Mouse (Mus musculus) liver, embryonic 14.5 days (tissue): Measurements from ENCODE around the gene Fhit. TPM values are rescaled to one million over a fixed set of nuclear protein-coding genes. Genes with fewer than 3 reads are reported as not detected.

Source experiments
- ATAC-seq: fragments of 200-750 bp; cut with Nextera tagmentation; 2 replicates; pipeline ENCODE4 v1.8.0; 2017; ENCODE audit warnings: moderate number of reproducible peaks, mild to moderate bottlenecking, moderate library complexity; ENCODE audit not compliant: insufficient read depth
- DNase-seq, 3 experiments: peaks; one replicate each; pipeline ENCODE4 v3.0.0-alpha.2; 2012 to 2013; ENCODE audit warnings: low read depth in 3 of 3, low spot score in 3 of 3
- H3K27ac ChIP-seq: fragments of 300-500 bp; sonication (generic); 2 replicates; pipeline ENCODE4 v1.5.1; 2014; ENCODE audit warnings: moderate library complexity, mild to moderate bottlenecking, control low read depth, inconsistent platforms
- H3K27me3 ChIP-seq: fragments of 300-500 bp; sonication (generic); 2 replicates; pipeline ENCODE4 v1.6.1; 2014; ENCODE audit warnings: mild to moderate bottlenecking, low read length, moderate library complexity; ENCODE audit not compliant: control insufficient read depth, insufficient read depth
- H3K36me3 ChIP-seq: fragments of 300-500 bp; sonication (generic); replicated peaks from 2 replicates; pipeline ENCODE4 v1.6.1; 2014; ENCODE audit warnings: low read depth; ENCODE audit not compliant: control insufficient read depth, insufficient read depth
- H3K4me1 ChIP-seq, 2 experiments: fragments of 200-500 bp in 1 of 2; fragments of 300-500 bp in 1 of 2; sonication (generic) in 1 of 2; replicated peaks; 2 replicates each; pipeline ENCODE4 v1.6.1; 2012 to 2014; ENCODE audit warnings: antibody characterized with exemption in 1 of 2, inconsistent platforms in 1 of 2, low read length in 1 of 2; ENCODE audit not compliant: control insufficient read depth in 2 of 2, insufficient read depth in 2 of 2
- H3K4me2 ChIP-seq: fragments of 300-500 bp; sonication (generic); 2 replicates; pipeline ENCODE4 v1.6.1; 2014; ENCODE audit warnings: low read depth, mild to moderate bottlenecking, control low read depth, moderate library complexity
- H3K4me3 ChIP-seq, 2 experiments: fragments of 200-500 bp in 1 of 2; fragments of 300-500 bp in 1 of 2; sonication (generic) in 1 of 2; 2 replicates each; pipeline ENCODE4 v1.5.1; 2012 to 2014; ENCODE audit warnings: low read depth in 2 of 2, low read length in 2 of 2, mild to moderate bottlenecking in 2 of 2, control low read depth in 1 of 2, inconsistent platforms in 1 of 2, moderate library complexity in 1 of 2; ENCODE audit not compliant: insufficient read depth in 1 of 2
- H3K9ac ChIP-seq: fragments of 300-500 bp; sonication (generic); replicated peaks from 2 replicates; pipeline ENCODE4 v1.6.1; 2014; ENCODE audit warnings: mild to moderate bottlenecking, control low read depth, moderate library complexity
- H3K9me3 ChIP-seq: fragments of 300-500 bp; sonication (generic); 2 replicates; pipeline ENCODE4 v1.6.1; 2016; ENCODE audit warnings: low read length, mixed read lengths; ENCODE audit not compliant: control insufficient read depth
- CTCF ChIP-seq: IDR thresholded peaks from 2 replicates; pipeline ENCODE4 v1.5.1; 2016; ENCODE audit warnings: antibody characterized with exemption, low read depth, control low read depth
- EP300 ChIP-seq: IDR thresholded peaks from 2 replicates; pipeline ENCODE4 v1.6.1; 2016; ENCODE audit warnings: antibody characterized with exemption, low read depth
- WGBS: fragments of 180-500 bp; shearing (Covaris S2); extraction: QIAGEN DNeasy Blood & Tissue Kit; methylation state at CpG from one replicate; pipeline ENCODE4 v1.1.7; 2014; ENCODE audit not compliant: insufficient replicate concordance; 5-methylcytosine and 5-hydroxymethylcytosine counted together
- polyA plus RNA-seq, 2 experiments: library from polyadenylated mRNA; depleted of rRNA in 1 of 2; stranded (reverse) in 1 of 2; unstranded in 1 of 2; fragments of >200 nt; fragmentation: Nextera tagmentation in 1 of 2; extraction: Ambion mirVana in 1 of 2; gene quantifications; 2 replicates each; pipeline versions ENCODE4 v1.2.1 to v1.2.3; 2012 to 2014

Gene Fhit
- polyA plus RNA-seq, 2 experiments, result 1.4 to 1.9 TPM

- H3K27ac ChIP-seq, result no peak overlapping the region
- H3K4me2 ChIP-seq, result no peak overlapping the region
- no peaks in the 10 kb centered on the region for H3K36me3 ChIP-seq
- H3K4me3 ChIP-seq, result no peak overlapping the region
- H3K9me3 ChIP-seq, result no peaks in the 10 kb centered on the region
- H3K4me1 ChIP-seq, result peaks cover 0 to 3% of the 10 kb centered on the region in 2 experiments; a peak in 1 of 4 replicates
- no peaks in the 10 kb centered on the region for H3K27me3 ChIP-seq
- ATAC-seq (no peak), DNase-seq (no peak)
- TF ChIP-seq EP300, result no peak
- TF ChIP-seq CTCF, result no peak
- no peak overlapping the region for H3K9ac ChIP-seq
- 85% methylated on average over 1 of the region's 1 CpGs for WGBS
Observed at GRCm38 (mm10) chr14:10436193-10436592, 725.6 kb downstream of the Fhit start.

GRCm38 (mm10) chr14:10432502-10432901, 729.3 kb downstream of the Fhit start:
- no peak for DNase-seq
- TF ChIP-seq EP300 (no peak), CTCF (no peak)
- Histone ChIP-seq H3K4me1 (no peaks in the 10 kb centered on the region), H3K9me3 (no peaks in the 10 kb centered on the region), H3K27ac (no peak overlapping the region), H3K27me3 (no peaks in the 10 kb centered on the region), H3K4me2 (no peak overlapping the region), H3K9ac (no peak overlapping the region), H3K4me3 (no peak overlapping the region), H3K36me3 (no peaks in the 10 kb centered on the region)
- ATAC-seq, result no peak
- 71% methylated on average over 2 of the region's 2 CpGs for WGBS

- 19% methylated on average over 3 of the region's 3 CpGs for WGBS
- Histone ChIP-seq H3K4me1 (no peaks in the 10 kb centered on the region), H3K36me3 (no peaks in the 10 kb centered on the region), H3K27me3 (no peaks in the 10 kb centered on the region), H3K4me3 (no peak overlapping the region), H3K27ac (no peak overlapping the region), H3K9ac (no peak overlapping the region), H3K9me3 (no peaks in the 10 kb centered on the region), H3K4me2 (no peak overlapping the region)
- TF ChIP-seq CTCF (no peak), EP300 (no peak)
- no peak for DNase-seq
- ATAC-seq, result no peak
Observed at GRCm38 (mm10) chr14:10430396-10431000, 731.3 kb downstream of the Fhit start.

GRCm38 (mm10) chr14:10423499-10423898, 738.3 kb downstream of the Fhit start:
- no peaks in the 10 kb centered on the region for H3K27me3 ChIP-seq
- H3K4me1 ChIP-seq, result no peaks in the 10 kb centered on the region
- 57% methylated on average over 3 of the region's 3 CpGs for WGBS
- no peak for ATAC-seq
- H3K27ac ChIP-seq, result no peak overlapping the region
- TF ChIP-seq CTCF (no peak), EP300 (no peak)
- no peak overlapping the region for H3K4me3 ChIP-seq
- H3K9me3 ChIP-seq, result no peaks in the 10 kb centered on the region
- H3K4me2 ChIP-seq, result no peak overlapping the region
- no peaks in the 10 kb centered on the region for H3K36me3 ChIP-seq
- no peak overlapping the region for H3K9ac ChIP-seq
- DNase-seq, result no peak

GRCm38 (mm10) chr14:10422261-10422660, 739.6 kb downstream of the Fhit start:
- no peak for DNase-seq
- H3K4me1 ChIP-seq, result no peaks in the 10 kb centered on the region

More at GRCm38 (mm10) chr14:10422261-10422660, 739.6 kb downstream of the Fhit start:
- WGBS, result 44% methylated on average over 1 of the region's 1 CpGs
- Histone ChIP-seq H3K36me3 (no peaks in the 10 kb centered on the region), H3K27ac (no peak overlapping the region), H3K9me3 (no peaks in the 10 kb centered on the region), H3K4me2 (no peak overlapping the region), H3K27me3 (no peaks in the 10 kb centered on the region), H3K9ac (no peak overlapping the region), H3K4me3 (no peak overlapping the region)
- TF ChIP-seq CTCF (no peak), EP300 (no peak)
- ATAC-seq, result no peak
